Mouse (Mus musculus) embryonic facial prominence, embryonic 14.5 days (tissue): ENCODE measurements around the gene Slc9a3r1. TPM values are rescaled to one million over a fixed set of nuclear protein-coding genes. Genes with fewer than 3 reads are reported as not detected.

ENCODE experiments used
- ATAC-seq: fragments of 200-750 bp; cut with Nextera tagmentation; 2 replicates; pipeline ENCODE4 v1.8.0; 2017; ENCODE audit warnings: low read depth, moderate number of reproducible peaks, moderate TSS enrichment
- DNase-seq: peaks from one replicate; pipeline ENCODE4 v3.0.0-alpha.2; 2015; ENCODE audit warnings: low spot score
- H3K27ac ChIP-seq: fragments of 300-500 bp; sonication (generic); replicated peaks from 2 replicates; pipeline ENCODE4 v1.5.1; 2014; ENCODE audit warnings: low read depth, mild to moderate bottlenecking, low read length, moderate library complexity
- H3K27me3 ChIP-seq: fragments of 300-500 bp; sonication (generic); replicated peaks from 2 replicates; pipeline ENCODE4 v1.6.1; 2014; ENCODE audit warnings: low read length; ENCODE audit not compliant: control insufficient read depth, insufficient read depth
- H3K36me3 ChIP-seq: fragments of 300-500 bp; sonication (generic); 2 replicates; pipeline ENCODE4 v1.6.1; 2014; ENCODE audit warnings: low read length, mixed read lengths; ENCODE audit not compliant: control insufficient read depth, insufficient read depth
- H3K4me1 ChIP-seq: fragments of 300-500 bp; sonication (generic); 2 replicates; pipeline ENCODE4 v1.6.1; 2014; ENCODE audit warnings: antibody characterized with exemption, low read length; ENCODE audit not compliant: control insufficient read depth, insufficient read depth
- H3K4me2 ChIP-seq: fragments of 300-500 bp; sonication (generic); 2 replicates; pipeline ENCODE4 v1.6.1; 2014; ENCODE audit warnings: low read depth, mild to moderate bottlenecking, low read length, moderate library complexity, mixed read lengths
- H3K4me3 ChIP-seq: fragments of 300-500 bp; sonication (generic); 2 replicates; pipeline ENCODE4 v1.5.1; 2014; ENCODE audit warnings: low read depth, mild to moderate bottlenecking, low read length
- H3K9ac ChIP-seq: fragments of 300-500 bp; sonication (generic); 2 replicates; pipeline ENCODE4 v1.6.1; 2014; ENCODE audit warnings: low read depth, mild to moderate bottlenecking, low read length, moderate library complexity, mixed read lengths
- H3K9me3 ChIP-seq: fragments of 300-500 bp; sonication (generic); 2 replicates; pipeline ENCODE4 v1.6.1; 2016; ENCODE audit warnings: low read length; ENCODE audit not compliant: control insufficient read depth
- WGBS: fragments of 180-500 bp; shearing (Covaris S2); extraction: QIAGEN DNeasy Blood & Tissue Kit; methylation state at CpG from one replicate; pipeline ENCODE4 v1.1.7; 2014; 5-methylcytosine and 5-hydroxymethylcytosine counted together
- polyA plus RNA-seq: library from polyadenylated mRNA; unstranded; fragments of >200 nt; fragmentation: Nextera tagmentation; extraction: Ambion mirVana; gene quantifications from 2 replicates; pipeline ENCODE4 v1.2.1, GENCODE M21; 2014

Gene Slc9a3r1
- polyA plus RNA-seq, 1 experiment from 2014 or later: 43.5 TPM

- Histone ChIP-seq H3K27me3 (0 out of 2 replicates have a peak, but pooled peaks cover 5% of the 10 kb centered on the region), H3K9me3 (no peaks in the 10 kb centered on the region), H3K9ac (no peak overlapping the region), H3K36me3 (peaks cover 8% of the 10 kb centered on the region; the same call in 1 of the 2 replicates), H3K4me1 (peaks cover 24% of the 10 kb centered on the region), H3K4me3 (no peak overlapping the region), H3K4me2 (no peak overlapping the region), H3K27ac (no peak overlapping the region; the same call in 1 of the 2 replicates)
- 61% methylated on average over 2 of the region's 2 CpGs for WGBS
- no peak for ATAC-seq
- DNase-seq: no peak
These were observed 15.6 kb downstream of the Slc9a3r1 start for GRCm38 (mm10) chr11:115178766-115179165.

- H3K4me3 ChIP-seq: no peak overlapping the region
- H3K4me1 ChIP-seq: peaks cover 20% of the 10 kb centered on the region
- H3K9me3 ChIP-seq: no peaks in the 10 kb centered on the region
- H3K27ac ChIP-seq: no peak overlapping the region; the same call in 1 of the 2 replicates
- 41% methylated on average over 6 of the region's 6 CpGs for WGBS
- H3K27me3 ChIP-seq: 0 out of 2 replicates have a peak, but pooled peaks cover 5% of the 10 kb centered on the region
- H3K4me2 ChIP-seq: no peak overlapping the region
- H3K36me3 ChIP-seq: peaks cover 8% of the 10 kb centered on the region; the same call in 1 of the 2 replicates
- DNase-seq (no peak), ATAC-seq (peak; percentile 35; the same call in 1 of the 2 replicates)
- no peak overlapping the region for H3K9ac ChIP-seq
These were observed 16.1 kb downstream of the Slc9a3r1 start for GRCm38 (mm10) chr11:115179191-115179590.

GRCm38 (mm10) chr11:115179881-115180280 is 16.7 kb downstream of the Slc9a3r1 start:
- Histone ChIP-seq H3K9ac (no peak overlapping the region), H3K36me3 (peaks cover 8% of the 10 kb centered on the region; the same call in 1 of the 2 replicates), H3K4me1 (peaks cover 20% of the 10 kb centered on the region), H3K9me3 (no peaks in the 10 kb centered on the region), H3K27ac (no peak overlapping the region), H3K27me3 (0 out of 2 replicates have a peak, but pooled peaks cover 2% of the 10 kb centered on the region), H3K4me2 (no peak overlapping the region), H3K4me3 (no peak overlapping the region)
- ATAC-seq (no peak), DNase-seq (no peak)
- whole genome bisulfite sequencing: 74% methylated on average over 6 of the region's 6 CpGs

- no peak overlapping the region for H3K4me2 ChIP-seq
- H3K9ac ChIP-seq: no peak overlapping the region
- H3K9me3 ChIP-seq: no peaks in the 10 kb centered on the region
- no peak overlapping the region for H3K4me3 ChIP-seq
- H3K27me3 ChIP-seq: no peaks in the 10 kb centered on the region
- no peak for ATAC-seq
- 20% methylated on average over 12 of the region's 12 CpGs for WGBS
- H3K27ac ChIP-seq: no peak overlapping the region
- H3K36me3 ChIP-seq: peaks cover 8% of the 10 kb centered on the region; the same call in 1 of the 2 replicates
- DNase-seq: peak; percentile 59
- peaks cover 15% of the 10 kb centered on the region for H3K4me1 ChIP-seq
These were observed 18.9 kb downstream of the Slc9a3r1 start for GRCm38 (mm10) chr11:115181913-115182638.

- H3K4me2 ChIP-seq: no peak overlapping the region
- 61% methylated on average over 4 of the region's 4 CpGs for WGBS
- H3K36me3 ChIP-seq: peaks cover 8% of the 10 kb centered on the region; the same call in 1 of the 2 replicates
- no peak for DNase-seq
- no peak for ATAC-seq
- H3K4me3 ChIP-seq: no peak overlapping the region
- no peaks in the 10 kb centered on the region for H3K27me3 ChIP-seq
- H3K27ac ChIP-seq: no peak overlapping the region
- peaks cover 11% of the 10 kb centered on the region; the same call in 1 of the 2 replicates for H3K4me1 ChIP-seq
- H3K9me3 ChIP-seq: no peaks in the 10 kb centered on the region
- no peak overlapping the region for H3K9ac ChIP-seq
These were observed 21.8 kb downstream of the Slc9a3r1 start for GRCm38 (mm10) chr11:115184973-115185372.

- 0% methylated on average over 38 of the region's 39 CpGs for WGBS
- H3K27ac ChIP-seq: peak within 1 kb of the TSS; percentile 65
These were observed 24.1 kb downstream of the Slc9a3r1 start, which contains the start of gene Tmem104 for GRCm38 (mm10) chr11:115187224-115187639. Gene Tmem104, plus strand, starts transcription at chr11:115187487.

GRCm38 (mm10) chr11:115187693-115188092 is 24.6 kb downstream of the Slc9a3r1 start, which contains the start of gene Nat9:
Gene Nat9, minus strand, starts transcription at chr11:115187859.
- H3K27me3 ChIP-seq: no peaks in the 10 kb centered on the region
- H3K9me3 ChIP-seq: no peaks in the 10 kb centered on the region
- H3K9ac ChIP-seq: peak within 1 kb of the TSS; percentile 73
- peak within 1 kb of the TSS; percentile 65 for H3K27ac ChIP-seq
- H3K36me3 ChIP-seq: no peaks in the 10 kb centered on the region
- WGBS: 7% methylated on average over 12 of the region's 12 CpGs
- DNase-seq (no peak), ATAC-seq (no peak; the same call in 1 of the 2 replicates)
- H3K4me2 ChIP-seq: peak within 1 kb of the TSS; percentile 64
- H3K4me1 ChIP-seq: peaks cover 11% of the 10 kb centered on the region; the same call in 1 of the 2 replicates
- peak within 1 kb of the TSS; percentile 56 for H3K4me3 ChIP-seq

More at GRCm38 (mm10) chr11:115187224-115187639, 24.1 kb downstream of the Slc9a3r1 start, which contains the start of gene Tmem104:
- peaks cover 11% of the 10 kb centered on the region; the same call in 1 of the 2 replicates for H3K4me1 ChIP-seq
- ATAC-seq: peak; percentile 96
- no peaks in the 10 kb centered on the region for H3K36me3 ChIP-seq
- no peaks in the 10 kb centered on the region for H3K27me3 ChIP-seq
- H3K9me3 ChIP-seq: no peaks in the 10 kb centered on the region
- H3K4me2 ChIP-seq: peak within 1 kb of the TSS; percentile 64
- H3K9ac ChIP-seq: peak within 1 kb of the TSS; percentile 73
- DNase-seq: peak; percentile 99
- peak within 1 kb of the TSS; percentile 56 for H3K4me3 ChIP-seq

- no peak overlapping the region for H3K4me3 ChIP-seq
- H3K36me3 ChIP-seq: no peaks in the 10 kb centered on the region
- no peak for DNase-seq
- H3K4me1 ChIP-seq: peaks cover 11% of the 10 kb centered on the region; the same call in 1 of the 2 replicates
- peak overlapping the region; percentile 64; the same call in 1 of the 2 replicates for H3K4me2 ChIP-seq
- no peaks in the 10 kb centered on the region for H3K27me3 ChIP-seq
- WGBS: 81% methylated on average over 13 of the region's 13 CpGs
- H3K9me3 ChIP-seq: no peaks in the 10 kb centered on the region
- H3K27ac ChIP-seq: no peak overlapping the region
- H3K9ac ChIP-seq: no peak overlapping the region
- no peak for ATAC-seq
These were observed 25.5 kb downstream of the Slc9a3r1 start for GRCm38 (mm10) chr11:115188539-115189231.
